ENCODE assay signal across 8 mouse cellular contexts in genomic region chr2:119325568-119326143, GRCm38 (mm10). TPM values are rescaled to one million over a fixed set of nuclear protein-coding genes. Genes with fewer than 3 reads are reported as not detected.
DNase-seq lines count a peak whose midpoint lies in the region; ATAC-seq and TF ChIP-seq lines count a peak whose summit lies in the region.

Gene Dll4 (plus strand): TSS chr2:119325784.

- DNase-seq in cerebellum, adult 2 months = peak; percentile 13 to 25
- no peak for DNase-seq in Patski (ENCODE audit: low read depth, low spot score)
- peak; percentile 72 for DNase-seq in forebrain, embryonic 11.5 days (ENCODE audit: low spot score)
- peak; percentile 61 for DNase-seq in hindbrain, embryonic 11.5 days (ENCODE audit: low spot score)
- peak; percentile 61 for DNase-seq in midbrain, embryonic 14.5 days
- no peak for DNase-seq in c-Kit-positive CD71-positive TER-119-positive erythroid progenitor cells, embryonic 14.5 days (ENCODE audit: low spot score)

- CTCF ChIA-PET in Patski (lab: Charles Lee) = interaction anchor here (1.2 to 2.1 kb wide), 5 partner anchors 9 to 27 kb away, joined by 3 to 15 read pairs (median 3); no protein-coding TSS in a partner anchor

- ATAC-seq in cerebellum, adult (ENCODE audit: insufficient number of reproducible peaks, low FRiP score, low TSS enrichment) = no peak
- ATAC-seq in Patski = peak; percentile 9
- ATAC-seq in forebrain, embryonic 11.5 days (replicated peaks; ENCODE audit: low FRiP score) = no peak
- ATAC-seq in hindbrain, embryonic 11.5 days (ENCODE audit: low FRiP score) = peak; percentile 15; the same call in 1 of the 2 replicates
- 0 out of 2 replicates have a peak, but pooled peaks have one; percentile 21 for ATAC-seq in limb, embryonic 13.5 days (ENCODE audit: low FRiP score, low read depth)
- no peak; the same call in 1 of the 2 replicates for ATAC-seq in midbrain, embryonic 14.5 days (ENCODE audit: low FRiP score, low TSS enrichment)

- no peaks in the 10 kb centered on the region for H3K9me3 ChIP-seq in forebrain, embryonic 11.5 days (ENCODE audit: control insufficient read depth, low read length)
- H3K9me3 ChIP-seq in hindbrain, embryonic 11.5 days (ENCODE audit: control insufficient read depth, low read length) = no peaks in the 10 kb centered on the region
- H3K9me3 ChIP-seq in limb, embryonic 13.5 days = no peaks in the 10 kb centered on the region
- H3K9me3 ChIP-seq in midbrain, embryonic 14.5 days (ENCODE audit: control insufficient read depth, low read length) = no peaks in the 10 kb centered on the region

- no peak within 1 kb of the TSS for H3K9ac ChIP-seq in forebrain, embryonic 11.5 days (ENCODE audit: low read length)
- 0 out of 2 replicates have a peak within 1 kb of the TSS, but pooled peaks have one; percentile 11 for H3K9ac ChIP-seq in hindbrain, embryonic 11.5 days (ENCODE audit: low read depth, low read length)
- H3K9ac ChIP-seq in limb, embryonic 13.5 days = peak within 1 kb of the TSS; percentile 60
- H3K9ac ChIP-seq in midbrain, embryonic 14.5 days (replicated peaks; ENCODE audit: low read length) = peak within 1 kb of the TSS; percentile 31

- H3K4me1 ChIP-seq in cerebellum, adult 2 months (ENCODE audit: control insufficient read depth, insufficient read depth, low read length) = peaks cover 16% of the 10 kb centered on the region
- H3K4me1 ChIP-seq in forebrain, embryonic 11.5 days (replicated peaks; ENCODE audit: control insufficient read depth, insufficient read depth, low read length) = peaks cover 40% of the 10 kb centered on the region
- peaks cover 17% of the 10 kb centered on the region for H3K4me1 ChIP-seq in hindbrain, embryonic 11.5 days (replicated peaks; ENCODE audit: control insufficient read depth, insufficient read depth, low read length)
- peaks cover 58% of the 10 kb centered on the region for H3K4me1 ChIP-seq in limb, embryonic 13.5 days
- H3K4me1 ChIP-seq in midbrain, embryonic 14.5 days (ENCODE audit: control insufficient read depth, insufficient read depth, low read length) = peaks cover 47% of the 10 kb centered on the region

- in situ Hi-C loops in Patski (cut with MboI; ENCODE audit: low pct_unique_long_range_greater_than_20kb) = no loop called here

- no peak for TF ChIP-seq POLR2A in cerebellum, adult 2 months (IDR thresholded peaks at IDR 0.05; ENCODE audit: borderline replicate concordance, insufficient read depth, low read length)

- POLR2A ChIA-PET in Patski (lab: Charles Lee) = interaction anchor here (0.7 to 2.1 kb wide), 3 partner anchors 11 to 25 kb away, joined by 5 to 12 read pairs (median 6); no protein-coding TSS in a partner anchor

- TF ChIP-seq CTCF in cerebellum, adult 2 months (IDR thresholded peaks at IDR 0.05; ENCODE audit: borderline replicate concordance, insufficient read depth, low read depth, low read length) = no peak
- TF ChIP-seq CTCF in Patski (IDR thresholded peaks at IDR 0.05) = no peak

- WGBS in cerebellum, adult 2 months = under 1% methylated on average over 32 of the region's 33 CpGs
- under 1% methylated on average over 33 of the region's 33 CpGs for WGBS in forebrain, embryonic 11.5 days
- under 1% methylated on average over 33 of the region's 33 CpGs for whole genome bisulfite sequencing in hindbrain, embryonic 11.5 days
- under 1% methylated on average over 32 of the region's 33 CpGs for WGBS in limb, embryonic 13.5 days
- WGBS in midbrain, embryonic 14.5 days = under 1% methylated on average over 33 of the region's 33 CpGs

- H3K4me2 ChIP-seq in forebrain, embryonic 11.5 days (ENCODE audit: low read depth, low read length, severe bottlenecking) = peak within 1 kb of the TSS; percentile 60
- peak within 1 kb of the TSS; percentile 50 for H3K4me2 ChIP-seq in hindbrain, embryonic 11.5 days (replicated peaks; ENCODE audit: low read depth, low read length)
- peak within 1 kb of the TSS; percentile 89 for H3K4me2 ChIP-seq in limb, embryonic 13.5 days (replicated peaks)
- peak within 1 kb of the TSS; percentile 80 for H3K4me2 ChIP-seq in midbrain, embryonic 14.5 days (ENCODE audit: low read length)

- H3K27ac ChIP-seq in cerebellum, adult 2 months (ENCODE audit: insufficient read depth, low read length) = no peak within 1 kb of the TSS
- no peak within 1 kb of the TSS for H3K27ac ChIP-seq in forebrain, embryonic 11.5 days (ENCODE audit: low read depth, low read length)
- H3K27ac ChIP-seq in hindbrain, embryonic 11.5 days (ENCODE audit: low read depth, low read length) = no peak within 1 kb of the TSS
- no peak within 1 kb of the TSS for H3K27ac ChIP-seq in limb, embryonic 13.5 days
- no peak within 1 kb of the TSS for H3K27ac ChIP-seq in midbrain, embryonic 14.5 days (replicated peaks; ENCODE audit: low read depth, low read length)

- no peaks in the 10 kb centered on the region for H3K36me3 ChIP-seq in forebrain, embryonic 11.5 days (ENCODE audit: control insufficient read depth, insufficient read depth, low read length)
- no peaks in the 10 kb centered on the region for H3K36me3 ChIP-seq in hindbrain, embryonic 11.5 days (ENCODE audit: control insufficient read depth, insufficient read depth, low read length)
- no peaks in the 10 kb centered on the region for H3K36me3 ChIP-seq in limb, embryonic 13.5 days
- H3K36me3 ChIP-seq in midbrain, embryonic 14.5 days (ENCODE audit: control insufficient read depth, insufficient read depth, low read length) = no peaks in the 10 kb centered on the region

- no peaks in the 10 kb centered on the region for H3K27me3 ChIP-seq in cerebellum, adult 2 months (ENCODE audit: control insufficient read depth, insufficient read depth, low read length)
- peaks cover 16% of the 10 kb centered on the region for H3K27me3 ChIP-seq in Patski
- H3K27me3 ChIP-seq in forebrain, embryonic 11.5 days (ENCODE audit: control insufficient read depth, insufficient read depth, low read length) = peaks cover 96% of the 10 kb centered on the region
- peaks cover 95% of the 10 kb centered on the region for H3K27me3 ChIP-seq in hindbrain, embryonic 11.5 days (ENCODE audit: control insufficient read depth, insufficient read depth, low read length)
- H3K27me3 ChIP-seq in limb, embryonic 13.5 days = peaks cover 99% of the 10 kb centered on the region
- peaks cover 90% of the 10 kb centered on the region for H3K27me3 ChIP-seq in midbrain, embryonic 14.5 days (ENCODE audit: control insufficient read depth, insufficient read depth, low read length)

- peak within 1 kb of the TSS; percentile 61 for H3K4me3 ChIP-seq in cerebellum, adult 2 months (replicated peaks; ENCODE audit: insufficient read depth, low read depth, low read length)
- peak within 1 kb of the TSS; percentile 34 for H3K4me3 ChIP-seq in forebrain, embryonic 11.5 days (ENCODE audit: low read depth, low read length)
- peak within 1 kb of the TSS; percentile 40 for H3K4me3 ChIP-seq in hindbrain, embryonic 11.5 days (ENCODE audit: low read depth, low read length)
- peak within 1 kb of the TSS; percentile 51 for H3K4me3 ChIP-seq in limb, embryonic 13.5 days
- peak within 1 kb of the TSS; percentile 43 for H3K4me3 ChIP-seq in midbrain, embryonic 14.5 days (replicated peaks; ENCODE audit: low read depth, low read length)

RNA-seq across cellular contexts. Expression of gene Dll4, which starts in this region (rescaled TPM):
- 3.1 and 4.1 TPM in 2 replicates for polyA plus RNA-seq in cerebellum, adult 2 months (2012; rRNA removed)
- 3.2 TPM for polyA plus RNA-seq in Patski (2021)
- polyA plus RNA-seq in forebrain, embryonic 11.5 days (2014; fragmentation: Nextera tagmentation; extraction: Ambion mirVana) = 2.8 and 3.7 TPM in 2 replicates
- polyA plus RNA-seq in hindbrain, embryonic 11.5 days (2014; fragmentation: Nextera tagmentation; extraction: Ambion mirVana) = 2.7 and 2.9 TPM in 2 replicates
- polyA plus RNA-seq in limb, embryonic 13.5 days (2015; fragmentation: Nextera tagmentation; extraction: Ambion mirVana) = 5.4 TPM in 2 replicates
- 4.0 and 4.4 TPM in 2 replicates for polyA plus RNA-seq in midbrain, embryonic 14.5 days (2014; fragmentation: Nextera tagmentation; extraction: Ambion mirVana)

Comparison
In these comparisons a context has a peak if more than half of its experiments do, and no peak if none do; other contexts are left out.
1. DNase-seq: peak in cerebellum, adult 2 months (2 of 2), forebrain, embryonic 11.5 days (single experiment), hindbrain, embryonic 11.5 days (single experiment) and midbrain, embryonic 14.5 days (single experiment); none in Patski (single experiment) and c-Kit-positive CD71-positive TER-119-positive erythroid progenitor cells, embryonic 14.5 days (single experiment).
2. ATAC-seq: peak in Patski (single experiment), hindbrain, embryonic 11.5 days (single experiment) and limb, embryonic 13.5 days (single experiment); none in cerebellum, adult (single experiment), forebrain, embryonic 11.5 days (single experiment) and midbrain, embryonic 14.5 days (single experiment).
3. Peak in every context shown above with its lines, with median percentiles within 50 percentile points of each other: H3K4me3 ChIP-seq and H3K4me2 ChIP-seq.